Mouse (Mus musculus) erythroblast, adult 5-6 weeks (primary cell): ENCODE data around the gene Map3k5. TPM values are rescaled to one million over a fixed set of nuclear protein-coding genes. Genes with fewer than 3 reads are reported as not detected.
"Not testable (repeated sequence)": the region's sequence is repeated elsewhere in the genome, so short reads cannot be mapped to it uniquely, and the experiment has no call there.

ENCODE experiments used
- ATAC-seq: replicated peaks from 2 replicates; pipeline ENCODE4 v1.8.0; 2016; ENCODE audit warnings: moderate number of reproducible peaks, mild to moderate bottlenecking, moderate TSS enrichment, inconsistent platforms; ENCODE audit not compliant: poor library complexity, low FRiP score, severe bottlenecking
- total RNA-seq, 2 experiments: library from RNA; stranded (forward) in 1 of 2; stranded (reverse) in 1 of 2; fragments of 150-400 nt in 1 of 2; fragments of 200-764, 138-1000 nt in 1 of 2; gene quantifications; 2 replicates each; pipeline versions ENCODE4 v1.2.3 to v1.2.4; 2015 to 2017; ENCODE audit warnings: low replicate concordance in 2 of 2

Gene Map3k5
- 3.1 and 4.2 TPM in 2 replicates for total RNA-seq (2015; ENCODE audit: low replicate concordance)
- total RNA-seq (2017; ENCODE audit: low replicate concordance): 4.6 and 8.8 TPM in 2 replicates

GRCm38 (mm10) chr10:19934384-19935294 lies at the start of gene Map3k5:
TSS of gene Map3k5 (plus strand) at chr10:19934472.
- ATAC-seq: no peak

- no peak for ATAC-seq
These were observed 48.0 kb upstream of the Map3k5 start for GRCm38 (mm10) chr10:19886249-19886648.

- no peak for ATAC-seq
These were observed 44.4 kb upstream of the Map3k5 start for GRCm38 (mm10) chr10:19889908-19890307.

- ATAC-seq: no peak
These were observed 42.6 kb upstream of the Map3k5 start for GRCm38 (mm10) chr10:19891686-19892085.

- ATAC-seq: no peak
These were observed 41.1 kb upstream of the Map3k5 start for GRCm38 (mm10) chr10:19893146-19893545.

GRCm38 (mm10) chr10:19893976-19894375 lies 40.3 kb upstream of the Map3k5 start:
- peak; percentile 72 for ATAC-seq

- ATAC-seq: no peak
These were observed 34.1 kb upstream of the Map3k5 start for GRCm38 (mm10) chr10:19900191-19900590.

GRCm38 (mm10) chr10:19901992-19902391 lies 32.3 kb upstream of the Map3k5 start:
- ATAC-seq: no peak

GRCm38 (mm10) chr10:19904077-19904820 lies 30.0 kb upstream of the Map3k5 start:
- no peak for ATAC-seq

GRCm38 (mm10) chr10:19907246-19907804 lies 26.9 kb upstream of the Map3k5 start, which contains the start of gene Pex7:
TSS of gene Pex7 (minus strand) at chr10:19907689.
- ATAC-seq: peak; percentile 96

- no peak for ATAC-seq
These were observed 26.2 kb upstream of the Map3k5 start for GRCm38 (mm10) chr10:19908076-19908475.

GRCm38 (mm10) chr10:19910516-19910915 lies 23.8 kb upstream of the Map3k5 start:
- ATAC-seq: no peak

GRCm38 (mm10) chr10:19911583-19911982 lies 22.7 kb upstream of the Map3k5 start:
- ATAC-seq: no peak

GRCm38 (mm10) chr10:19913806-19914205 lies 20.5 kb upstream of the Map3k5 start:
- ATAC-seq: no peak

GRCm38 (mm10) chr10:19915301-19915700 lies 19.0 kb upstream of the Map3k5 start:
- no peak for ATAC-seq

GRCm38 (mm10) chr10:19922410-19922809 lies 11.9 kb upstream of the Map3k5 start:
- ATAC-seq: no peak

GRCm38 (mm10) chr10:19924256-19924655 lies 10.0 kb upstream of the Map3k5 start:
- ATAC-seq: no peak

GRCm38 (mm10) chr10:19926391-19926897 lies 7.8 kb upstream of the Map3k5 start:
- ATAC-seq: not testable (repeated sequence)

GRCm38 (mm10) chr10:19928205-19928604 lies 6.1 kb upstream of the Map3k5 start:
- ATAC-seq: no peak

- ATAC-seq: no peak
These were observed 1.3 kb upstream of the Map3k5 start for GRCm38 (mm10) chr10:19932986-19933385.
